Mouse (Mus musculus) myocyte (in vitro differentiated cells): ENCODE results near the gene Kdm4b. TPM values are rescaled to one million over a fixed set of nuclear protein-coding genes. Genes with fewer than 3 reads are reported as not detected.

Source experiments
- H3K27me3 ChIP-seq: one replicate; pipeline ENCODE4 v1.6.1; 2011; ENCODE audit not compliant: control insufficient read depth, insufficient read depth, insufficient read length
- H3K36me3 ChIP-seq: one replicate; pipeline ENCODE4 v1.6.1; 2011; ENCODE audit not compliant: control insufficient read depth, insufficient read depth
- H3K4me2 ChIP-seq: one replicate; pipeline ENCODE4 v1.6.1; 2011; ENCODE audit warnings: low read depth, control low read depth
- H3K4me3 ChIP-seq: one replicate; pipeline ENCODE4 v1.5.1; 2011; ENCODE audit warnings: mild to moderate bottlenecking, control low read depth, moderate library complexity
- H3K79me2 ChIP-seq: one replicate; pipeline ENCODE4 v1.6.1; 2011; ENCODE audit not compliant: control insufficient read depth, insufficient read depth
- H3ac ChIP-seq: one replicate; pipeline ENCODE4 v1.6.1; 2011; ENCODE audit not compliant: control insufficient read depth, insufficient read length
- CEBPB ChIP-seq: IDR thresholded peaks from 2 replicates; pipeline ENCODE4 v1.6.1; 2011; ENCODE audit warnings: mild to moderate bottlenecking, moderate library complexity; ENCODE audit not compliant: poor library complexity, insufficient read depth, severe bottlenecking
- E2F4 ChIP-seq: IDR thresholded peaks from one replicate; pipeline ENCODE4 v1.6.1; 2011; ENCODE audit warnings: mild to moderate bottlenecking, control low read depth, moderate library complexity; ENCODE audit not compliant: insufficient read depth
- MAX ChIP-seq: IDR thresholded peaks from one replicate; pipeline ENCODE4 v1.6.1; 2011; ENCODE audit warnings: low read depth, mild to moderate bottlenecking, control low read depth
- MYOD1 ChIP-seq, 3 experiments: IDR thresholded peaks; one replicate each; pipeline ENCODE4 v1.6.1; 2011; ENCODE audit warnings: control low read depth in 2 of 3, low read depth in 2 of 3, mild to moderate bottlenecking in 2 of 3, moderate library complexity in 1 of 3; ENCODE audit not compliant: insufficient read length in 2 of 3, control insufficient read depth in 1 of 3
- MYOG ChIP-seq, 3 experiments: IDR thresholded peaks; one replicate each; pipeline ENCODE4 v1.6.1; 2011; ENCODE audit warnings: control low read depth in 2 of 3, low read depth in 2 of 3, mild to moderate bottlenecking in 2 of 3; ENCODE audit not compliant: insufficient read length in 2 of 3, control insufficient read depth in 1 of 3, insufficient read depth in 1 of 3
- POLR2A ChIP-seq: IDR thresholded peaks from one replicate; pipeline ENCODE4 v1.6.1; 2011; ENCODE audit warnings: low read depth, mild to moderate bottlenecking, control low read depth, moderate library complexity; ENCODE audit not compliant: insufficient read length
- POLR2AphosphoS2 ChIP-seq: IDR thresholded peaks from one replicate; pipeline ENCODE4 v1.6.1; 2011; ENCODE audit warnings: low read depth, control low read depth; ENCODE audit not compliant: insufficient read length
- REST ChIP-seq: IDR thresholded peaks from one replicate; pipeline ENCODE4 v1.6.1; 2011; ENCODE audit warnings: mild to moderate bottlenecking, control low read depth, moderate library complexity; ENCODE audit not compliant: insufficient read depth, insufficient read length
- SRF ChIP-seq: IDR thresholded peaks from one replicate; pipeline ENCODE4 v1.6.1; 2011; ENCODE audit warnings: low read depth; ENCODE audit not compliant: control insufficient read depth, insufficient read length
- TCF12 ChIP-seq: IDR thresholded peaks from one replicate; pipeline ENCODE4 v1.6.1; 2011; ENCODE audit warnings: mild to moderate bottlenecking, control low read depth; ENCODE audit not compliant: poor library complexity, insufficient read depth, severe bottlenecking
- TCF3 ChIP-seq: IDR thresholded peaks from one replicate; pipeline ENCODE4 v1.6.1; 2011; ENCODE audit warnings: low read depth, control low read depth; ENCODE audit not compliant: insufficient read length
- USF1 ChIP-seq: IDR thresholded peaks from one replicate; pipeline ENCODE4 v1.6.1; 2011; ENCODE audit warnings: low read depth, mild to moderate bottlenecking, control low read depth, moderate library complexity
- polyA plus RNA-seq: library from polyadenylated mRNA; unstranded; fragments of >200 nt; fragmentation: generic; extraction: Trizol; gene quantifications from one replicate; pipeline ENCODE4 v1.2.1, GENCODE M21; 2012; ENCODE audit warnings: missing spikeins

Kdm4b gene
- polyA plus RNA-seq, 1 experiment: 31.3 TPM

- Histone ChIP-seq H3K4me2 (no peak overlapping the region), H3K4me3 (no peak overlapping the region), H3K27me3 (no peaks in the 10 kb centered on the region), H3K36me3 (peaks cover 5% of the 10 kb centered on the region), H3K79me2 (no peaks in the 10 kb centered on the region), H3ac (no peak overlapping the region)
- TF ChIP-seq POLR2A: no peak
- TF ChIP-seq REST: no peak
- no peak for TF ChIP-seq TCF12
- no peak for TF ChIP-seq MAX
- TF ChIP-seq E2F4: no peak
- no peak for TF ChIP-seq MYOD1 (IDR thresholded peaks at IDR 0.05; ENCODE audit: control insufficient read depth in 1 of 3, insufficient read length in 2 of 3, low read depth in 2 of 3)
- TF ChIP-seq POLR2AphosphoS2: no peak
- TF ChIP-seq CEBPB: no peak
- no peak for TF ChIP-seq TCF3
- TF ChIP-seq MYOG (IDR thresholded peaks at IDR 0.05; ENCODE audit: control insufficient read depth in 1 of 3, insufficient read depth in 1 of 3, insufficient read length in 2 of 3, low read depth in 2 of 3): no peak
- no peak for TF ChIP-seq USF1
These were observed 117.5 kb downstream of the Kdm4b start for GRCm38 (mm10) chr17:56443341-56443795.

- no peak overlapping the region for H3K4me3 ChIP-seq
- no peak overlapping the region for H3ac ChIP-seq
- H3K36me3 ChIP-seq: peaks cover 8% of the 10 kb centered on the region
- H3K79me2 ChIP-seq: no peaks in the 10 kb centered on the region
- H3K27me3 ChIP-seq: no peaks in the 10 kb centered on the region
- no peak overlapping the region for H3K4me2 ChIP-seq
- TF ChIP-seq POLR2A (no peak), CEBPB (no peak), TCF3 (no peak), POLR2AphosphoS2 (no peak), SRF (no peak), USF1 (no peak), MYOD1 (IDR thresholded peaks at IDR 0.05; ENCODE audit: control insufficient read depth in 1 of 3, insufficient read length in 2 of 3, low read depth in 2 of 3) (no peak)
These were observed 118.9 kb downstream of the Kdm4b start for GRCm38 (mm10) chr17:56444771-56445170.

GRCm38 (mm10) chr17:56445397-56445796 lies 119.5 kb downstream of the Kdm4b start:
- Histone ChIP-seq H3K36me3 (peaks cover 12% of the 10 kb centered on the region), H3K27me3 (no peaks in the 10 kb centered on the region), H3K4me2 (no peak overlapping the region)

GRCm38 (mm10) chr17:56447716-56448115 lies 121.9 kb downstream of the Kdm4b start:
- no peak overlapping the region for H3K4me2 ChIP-seq
- H3K36me3 ChIP-seq: peaks cover 21% of the 10 kb centered on the region
- H3K79me2 ChIP-seq: no peaks in the 10 kb centered on the region
- no peak overlapping the region for H3ac ChIP-seq
- no peak overlapping the region for H3K4me3 ChIP-seq
- H3K27me3 ChIP-seq: no peaks in the 10 kb centered on the region
- TF ChIP-seq SRF: no peak
- no peak for TF ChIP-seq POLR2A
- TF ChIP-seq MYOD1 (IDR thresholded peaks at IDR 0.05; ENCODE audit: control insufficient read depth in 1 of 3, insufficient read length in 2 of 3, low read depth in 2 of 3): no peak
- no peak for TF ChIP-seq E2F4
- TF ChIP-seq TCF3: no peak
- no peak for TF ChIP-seq CEBPB
- TF ChIP-seq REST: no peak
- no peak for TF ChIP-seq TCF12
- no peak for TF ChIP-seq USF1
- TF ChIP-seq MYOG (IDR thresholded peaks at IDR 0.05; ENCODE audit: control insufficient read depth in 1 of 3, insufficient read depth in 1 of 3, insufficient read length in 2 of 3, low read depth in 2 of 3): no peak
- no peak for TF ChIP-seq POLR2AphosphoS2
- TF ChIP-seq MAX: no peak

More at GRCm38 (mm10) chr17:56445397-56445796, 119.5 kb downstream of the Kdm4b start:
- no peak for TF ChIP-seq MYOG (IDR thresholded peaks at IDR 0.05; ENCODE audit: control insufficient read depth in 1 of 3, insufficient read depth in 1 of 3, insufficient read length in 2 of 3, low read depth in 2 of 3)
- TF ChIP-seq POLR2A: no peak
- TF ChIP-seq SRF: no peak
- TF ChIP-seq TCF12: no peak
- TF ChIP-seq REST: no peak
- no peak for TF ChIP-seq MYOD1 (IDR thresholded peaks at IDR 0.05; ENCODE audit: control insufficient read depth in 1 of 3, insufficient read length in 2 of 3, low read depth in 2 of 3)
- TF ChIP-seq E2F4: no peak
- no peak for TF ChIP-seq TCF3
- no peak for TF ChIP-seq POLR2AphosphoS2
- TF ChIP-seq MAX: no peak
- TF ChIP-seq CEBPB: no peak
- no peak for TF ChIP-seq USF1
- Histone ChIP-seq H3K79me2 (no peaks in the 10 kb centered on the region), H3ac (no peak overlapping the region), H3K4me3 (no peak overlapping the region)

Other genes starting within 250 kb of the Kdm4b start
- gene Hdgfl2, start 246.4 kb upstream of the Kdm4b start, polyA plus RNA-seq: 56.4 TPM
- gene Plin4, start 216.3 kb upstream of the Kdm4b start, polyA plus RNA-seq: 0.30 TPM
- gene Plin5, start 208.5 kb upstream of the Kdm4b start, polyA plus RNA-seq: 0.06 TPM
- 0.04 TPM for gene Lrg1, start 204.1 kb upstream of the Kdm4b start, polyA plus RNA-seq
- 1.4 TPM for gene Sema6b, start 185.7 kb upstream of the Kdm4b start, polyA plus RNA-seq
- 2.3 TPM for gene Tnfaip8l1, start 163.6 kb upstream of the Kdm4b start, polyA plus RNA-seq
- gene Mydgf, start 142.1 kb upstream of the Kdm4b start, polyA plus RNA-seq: 73.9 TPM
- 37.1 TPM for gene Dpp9, start 107.2 kb upstream of the Kdm4b start, polyA plus RNA-seq
- 43.6 TPM for gene Fem1a, start 69.3 kb upstream of the Kdm4b start, polyA plus RNA-seq
- gene Ticam1, start 49.3 kb upstream of the Kdm4b start, polyA plus RNA-seq: 9.1 TPM
- gene Plin3, start 33.2 kb upstream of the Kdm4b start, polyA plus RNA-seq: 44.8 TPM
- gene Arrdc5, start 25.8 kb upstream of the Kdm4b start, polyA plus RNA-seq: not detected
- 18.4 TPM for gene Uhrf1, start 22.7 kb upstream of the Kdm4b start, polyA plus RNA-seq
- 116 TPM for gene Ptprs, start 150.4 kb downstream of the Kdm4b start, polyA plus RNA-seq
- gene Znrf4, start 186.4 kb downstream of the Kdm4b start, polyA plus RNA-seq: not detected
- gene Gm20219, start 228.3 kb downstream of the Kdm4b start, polyA plus RNA-seq: 0.28 TPM